Mouse (Mus musculus): ENCODE measurements at regions not wholly inside any gene's neighbourhood (a gene's known extent, or its start where the extent isn't known, plus 50 kb on each side); places are given as distances from the start of the nearest gene placed in this dataset.

GRCm38 (mm10) chr4:52368527-52368926, 70.5 kb upstream of the Smc2 start:
- TF ChIP-seq CTCF (IDR thresholded peaks at IDR 0.05; ENCODE audit: borderline replicate concordance, insufficient read depth, low read depth, low read length) (no peak), POLR2A (IDR thresholded peaks at IDR 0.05; ENCODE audit: borderline replicate concordance, insufficient read depth, low read length) (no peak)

Measured in cerebellum, adult 2 months (tissue).